Mouse (Mus musculus) thymus, postnatal 10 days (tissue): ENCODE results near the gene Scpep1.

Source experiments
- DNase-seq, 2 experiments: peaks; one replicate each; pipeline ENCODE4 v3.0.0; 2021; ENCODE audit warnings: low spot score in 2 of 2

Scpep1 gene

DNA sequence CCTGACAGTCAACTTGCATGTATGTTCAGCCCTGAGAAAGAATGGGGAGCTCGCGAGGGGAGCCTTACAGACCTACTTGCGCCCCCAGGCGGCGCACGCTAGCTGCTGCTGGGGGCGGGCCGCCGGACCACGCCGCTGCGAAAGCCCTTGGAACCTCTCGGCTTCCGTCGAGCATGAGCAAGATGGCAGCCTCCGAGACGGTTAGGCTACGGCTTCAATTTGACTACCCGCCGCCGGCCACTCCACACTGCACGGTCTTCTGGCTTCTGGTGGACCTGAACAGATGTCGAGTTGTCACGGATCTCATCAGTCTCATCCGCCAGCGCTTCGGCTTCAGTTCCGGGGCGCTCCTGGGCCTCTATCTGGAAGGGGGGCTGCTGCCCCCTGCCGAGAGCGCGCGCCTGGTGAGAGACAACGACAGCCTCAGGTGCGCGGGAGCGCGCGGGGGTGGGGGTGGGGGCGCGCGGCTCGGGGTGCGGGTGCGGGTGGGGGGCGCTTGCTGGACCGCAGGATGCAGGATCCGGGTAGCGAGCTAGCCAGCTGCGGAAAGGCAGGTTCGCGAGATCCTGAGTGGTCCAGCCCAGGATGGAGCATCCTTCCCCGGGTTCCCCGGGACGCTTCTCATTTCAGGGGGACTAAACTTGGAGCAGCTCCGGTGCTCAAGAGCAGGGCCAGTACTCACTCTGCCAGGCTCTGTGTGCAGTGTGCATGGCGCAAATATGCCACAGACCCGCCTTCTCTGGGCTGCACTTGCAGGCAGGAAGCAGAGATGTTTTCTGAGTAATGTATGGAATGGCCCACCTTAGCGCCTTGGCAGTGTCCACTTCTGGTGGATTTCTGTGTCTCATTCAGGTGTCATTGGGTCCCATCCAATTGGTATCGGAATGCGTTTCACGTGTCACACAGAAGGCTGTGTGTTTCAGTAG is 18.8 kb upstream of the Scpep1 start:
- peak; percentile 86 to 93 for DNase-seq

DNA sequence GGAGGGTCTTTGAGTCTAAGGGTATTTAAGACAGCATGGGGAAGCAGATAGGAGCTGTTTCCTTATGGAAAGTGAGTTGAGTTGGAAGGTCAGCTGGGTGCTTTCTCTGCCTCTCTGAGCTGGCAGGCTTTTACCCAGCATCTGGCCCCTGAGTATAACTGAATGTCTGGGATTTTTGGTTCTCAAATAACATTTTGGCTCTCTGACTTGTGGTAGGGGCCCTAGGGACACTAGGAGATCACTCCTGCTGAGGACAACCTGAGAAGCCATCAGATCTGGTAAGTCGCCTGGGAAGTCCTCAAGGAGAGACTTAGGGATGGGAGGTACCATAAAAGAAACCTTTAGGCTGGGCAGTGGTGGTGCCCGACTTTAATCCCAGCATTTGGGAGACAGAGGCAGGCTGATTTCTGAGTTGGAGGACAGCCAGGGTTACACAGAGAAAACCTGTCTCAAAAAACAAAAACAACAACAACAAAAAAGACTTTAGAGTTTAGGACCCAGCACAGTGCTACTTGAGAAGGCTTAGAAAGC is 15.0 kb upstream of the Scpep1 start, which contains the start of gene Coil:
TSS of gene Coil (plus strand) at position 51 of the 531 bp plus-strand sequence.
- DNase-seq, result peak in 1 of 2 experiments; percentile 18

DNA sequence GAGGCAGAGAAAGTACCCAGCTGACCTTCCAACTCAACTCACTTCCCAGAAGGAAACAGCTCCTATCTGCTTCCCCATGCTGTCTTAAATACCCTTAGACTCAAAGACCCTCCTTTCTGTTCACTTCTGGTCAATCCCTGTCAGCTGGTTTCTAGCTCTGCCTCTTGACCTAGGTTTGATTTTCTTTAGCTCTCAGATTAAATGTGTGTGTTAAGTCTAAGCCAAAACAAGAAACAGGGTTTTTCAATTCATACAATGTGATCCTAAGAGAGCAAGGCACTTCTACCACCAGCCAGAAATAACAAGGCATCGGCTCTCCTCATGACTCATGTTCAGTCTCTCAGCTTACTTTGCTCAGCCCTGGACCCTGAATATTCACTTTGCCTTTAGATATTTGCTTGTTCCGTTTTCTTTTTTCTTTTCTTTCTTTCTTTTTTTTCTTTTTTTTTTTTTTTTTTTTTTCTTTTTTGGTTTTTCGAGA is 11.7 kb upstream of the Scpep1 start, which contains the start of gene Elobl:
TSS of gene Elobl (minus strand) at position 51 of the 481 bp plus-strand sequence.
- no peak for DNase-seq

DNA sequence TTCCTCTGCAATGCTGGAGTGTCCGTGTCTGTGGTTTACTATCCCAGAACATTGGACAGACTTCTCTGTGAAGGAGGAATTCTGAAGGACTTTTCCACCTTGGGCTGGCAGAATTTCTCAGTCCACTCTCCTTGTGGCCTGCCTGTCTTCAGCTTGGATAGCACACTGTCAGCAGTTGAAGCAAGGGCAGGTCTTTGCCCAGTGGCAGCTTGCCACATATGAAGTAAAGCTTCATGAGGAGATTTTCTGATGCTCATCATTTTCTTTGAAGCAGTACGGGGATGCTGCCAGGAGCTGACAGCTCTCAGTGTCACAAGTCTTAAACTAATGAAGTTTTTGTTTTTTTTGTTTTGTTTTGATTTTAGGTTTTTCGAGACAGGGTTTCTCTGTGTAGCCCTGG is 3.6 kb upstream of the Scpep1 start:
- DNase-seq, result no peak

DNA sequence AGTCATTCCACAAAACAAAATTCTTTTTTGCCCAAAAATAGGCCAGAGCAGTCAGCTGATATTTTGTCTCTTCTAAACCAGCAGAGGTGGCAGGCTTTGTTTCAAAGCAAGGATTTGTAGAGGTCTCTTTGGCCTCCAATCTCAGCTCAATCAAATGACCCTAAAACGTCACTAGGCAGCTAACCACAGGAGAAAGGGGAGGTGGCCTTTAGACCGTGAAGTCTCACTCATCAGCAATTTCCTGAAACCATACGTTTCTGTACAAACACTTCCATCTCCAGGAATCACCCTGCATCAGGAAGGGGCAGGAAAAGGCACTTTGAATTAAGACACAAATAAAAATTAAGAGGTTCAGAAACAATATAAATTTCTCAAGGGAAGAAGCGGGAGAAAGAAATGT is 462 bp downstream of the Scpep1 start:
- no peak for DNase-seq

DNA sequence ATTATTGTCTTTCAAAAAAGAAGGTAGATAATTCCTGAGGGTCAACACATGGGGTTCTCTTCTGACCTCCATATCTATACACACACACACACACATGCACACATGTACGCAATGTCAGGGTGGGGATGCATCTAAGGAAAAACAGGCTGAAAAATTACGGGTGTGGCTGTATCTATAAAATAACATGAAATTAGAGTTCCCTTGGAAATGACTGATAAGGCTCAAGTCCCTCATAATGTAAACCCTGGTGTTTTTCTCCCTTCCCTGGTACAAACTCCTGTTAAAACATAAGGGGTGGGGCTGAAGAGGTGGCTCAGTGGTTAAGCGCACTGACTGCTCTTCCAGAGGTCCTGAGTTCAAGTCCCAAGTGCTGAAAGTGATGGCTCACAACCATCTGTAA is 1.7 kb downstream of the Scpep1 start:
- no peak for DNase-seq

DNA sequence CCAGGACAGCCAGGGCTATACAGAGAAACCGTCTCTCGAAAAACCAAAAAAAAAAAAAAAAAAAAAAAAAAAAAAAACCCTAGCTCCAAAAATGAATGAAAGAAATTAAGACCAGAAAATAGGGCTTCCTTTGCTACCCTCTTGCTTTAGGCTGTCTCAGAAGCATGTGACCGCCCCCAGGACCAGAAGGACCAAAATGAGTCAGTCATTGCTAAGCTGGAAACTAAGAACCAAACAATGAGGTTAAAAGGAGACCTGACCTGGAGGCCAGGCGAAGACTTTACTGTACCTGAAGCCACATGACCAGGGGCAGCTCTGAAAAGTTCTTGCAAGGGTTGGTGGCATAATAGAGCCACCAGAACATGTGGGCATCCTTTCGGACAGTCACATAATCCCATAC is 3.1 kb downstream of the Scpep1 start:
- no peak for DNase-seq

DNA sequence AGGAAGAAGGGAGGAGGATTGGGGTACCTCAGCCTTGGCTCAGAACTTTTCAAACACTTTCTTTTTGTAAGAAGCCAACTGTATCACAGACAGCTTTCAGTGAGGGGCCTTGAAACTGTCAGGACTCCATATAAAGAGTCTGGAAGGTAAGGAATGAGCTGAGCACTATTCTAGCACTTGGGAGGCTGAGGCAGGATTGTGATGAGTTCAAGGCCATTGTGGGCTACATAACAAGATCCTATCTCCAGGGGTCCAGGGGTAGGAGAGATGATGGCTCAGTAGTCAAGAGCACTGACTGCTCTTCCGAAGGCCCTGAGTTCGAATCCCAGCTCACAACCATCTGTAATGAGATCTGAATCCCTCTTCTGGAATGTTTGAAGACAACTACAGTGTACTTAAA is 3.7 kb downstream of the Scpep1 start:
- no peak for DNase-seq

DNA sequence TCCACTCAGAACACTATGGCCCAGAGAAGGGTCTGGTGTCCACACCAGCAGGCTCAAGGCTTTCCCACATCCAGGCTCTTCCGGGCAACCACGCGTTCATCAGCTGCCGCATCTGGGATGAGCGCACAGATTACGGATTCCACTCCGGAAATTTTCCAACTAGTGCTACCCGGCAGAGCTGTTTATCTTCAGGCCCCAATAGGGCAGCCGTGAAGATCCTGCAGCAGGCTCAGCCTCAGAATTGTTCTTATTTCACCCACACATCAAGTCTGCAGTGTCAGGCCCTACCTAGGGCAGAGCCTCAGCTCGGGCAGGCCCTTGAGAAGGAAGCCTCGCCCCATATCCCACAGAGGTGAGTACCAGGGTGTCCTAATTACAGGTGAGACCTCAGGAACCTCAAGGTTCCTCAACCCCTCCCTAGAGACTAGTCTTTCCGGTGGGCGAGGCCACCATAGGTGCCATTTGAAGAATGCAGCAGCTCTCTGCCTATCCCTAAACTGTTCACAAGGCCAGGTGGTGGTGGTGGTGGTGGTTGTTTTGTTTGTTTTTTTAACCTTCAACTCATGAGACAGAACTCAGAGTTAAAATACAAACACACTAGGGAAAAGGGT is 4.5 kb downstream of the Scpep1 start:
- DNase-seq, result no peak

DNA sequence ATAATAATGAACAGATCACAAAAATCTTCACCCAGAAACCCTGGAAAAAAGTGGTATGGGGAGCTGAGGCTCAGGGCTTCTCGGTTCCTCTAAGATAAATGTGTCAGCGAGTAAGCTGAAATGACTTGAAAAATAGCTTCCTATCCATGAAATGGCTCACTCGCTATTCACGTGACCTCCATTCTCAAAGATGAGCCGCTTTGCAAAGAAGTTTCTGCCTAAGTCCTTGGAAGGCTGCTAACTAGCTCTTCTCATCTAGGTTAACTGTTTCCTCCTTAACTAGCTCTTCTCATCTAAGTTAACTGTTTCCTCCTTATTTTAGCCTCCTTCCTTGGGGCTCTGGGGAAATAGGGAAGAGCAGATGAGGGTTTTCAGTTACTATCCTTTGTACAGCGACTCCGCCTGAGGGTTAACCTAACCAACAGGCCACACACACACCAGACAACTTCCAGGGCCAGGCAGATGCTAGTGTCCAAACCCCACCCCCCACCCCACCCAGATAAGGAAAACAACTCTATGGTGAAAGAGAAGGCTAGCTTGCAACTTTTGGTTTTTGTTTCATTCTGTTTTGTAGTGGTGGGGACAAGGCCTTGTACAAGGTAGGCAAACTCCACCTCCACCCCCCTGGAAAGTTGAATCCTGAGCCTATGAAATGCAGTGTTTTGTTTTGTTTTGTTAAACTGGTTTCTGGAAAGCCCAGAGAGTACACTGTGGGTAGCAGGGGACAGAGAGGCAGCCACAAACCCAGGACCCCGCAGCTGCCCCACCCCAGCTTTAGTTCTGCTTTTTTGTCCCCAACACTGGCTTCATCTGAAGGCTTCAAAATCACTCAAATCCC is 5.2 kb downstream of the Scpep1 start:
- DNase-seq, result no peak

DNA sequence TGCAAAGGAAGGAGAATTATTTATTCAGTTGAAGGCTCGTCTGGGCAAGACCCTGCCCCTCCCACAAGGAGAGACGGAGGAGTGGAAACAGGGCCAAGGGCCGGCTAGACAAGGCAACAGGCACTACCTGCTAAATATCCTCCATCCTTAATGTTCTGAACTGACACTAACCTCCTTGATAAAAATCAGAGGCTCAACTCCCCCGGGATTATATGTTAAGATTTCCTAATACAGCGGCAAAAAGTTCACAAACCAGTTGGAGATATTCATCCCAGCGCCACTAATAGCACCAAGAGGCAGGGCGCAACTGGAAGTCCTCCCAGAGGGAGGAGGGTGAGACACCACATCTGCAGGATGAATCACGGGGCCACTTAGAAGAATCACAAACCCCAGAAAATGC is 6.4 kb downstream of the Scpep1 start:
- DNase-seq, result no peak

DNA sequence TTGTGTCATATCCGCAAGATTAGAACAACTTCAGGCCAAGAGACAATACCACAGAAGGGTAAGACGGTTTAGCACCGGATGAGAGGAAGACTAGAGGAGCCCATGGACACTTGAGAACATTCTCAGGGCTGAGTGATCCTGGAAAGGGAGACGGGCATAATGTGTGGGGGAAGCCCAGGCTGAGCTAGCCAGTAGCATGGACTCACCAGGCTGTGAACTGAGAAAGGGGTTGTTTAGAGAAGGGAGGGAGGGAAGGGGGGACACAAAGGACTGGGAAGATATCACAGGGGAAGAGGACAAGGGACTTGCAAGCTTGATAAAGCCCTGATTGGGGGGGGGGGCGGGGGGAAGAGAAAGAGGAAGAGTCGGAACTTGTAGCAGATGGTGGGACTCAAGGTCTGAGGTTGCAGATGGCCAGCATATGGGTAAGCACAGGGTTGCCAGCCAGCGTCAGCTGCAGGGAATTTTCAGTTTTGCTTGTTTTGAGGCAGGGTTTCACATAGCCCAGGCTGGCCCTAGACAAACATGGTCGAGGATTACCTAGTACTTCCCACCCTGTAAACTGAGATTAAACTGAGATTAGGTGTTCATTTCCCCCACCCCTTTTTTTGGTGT is 9.2 kb downstream of the Scpep1 start:
- no peak for DNase-seq

DNA sequence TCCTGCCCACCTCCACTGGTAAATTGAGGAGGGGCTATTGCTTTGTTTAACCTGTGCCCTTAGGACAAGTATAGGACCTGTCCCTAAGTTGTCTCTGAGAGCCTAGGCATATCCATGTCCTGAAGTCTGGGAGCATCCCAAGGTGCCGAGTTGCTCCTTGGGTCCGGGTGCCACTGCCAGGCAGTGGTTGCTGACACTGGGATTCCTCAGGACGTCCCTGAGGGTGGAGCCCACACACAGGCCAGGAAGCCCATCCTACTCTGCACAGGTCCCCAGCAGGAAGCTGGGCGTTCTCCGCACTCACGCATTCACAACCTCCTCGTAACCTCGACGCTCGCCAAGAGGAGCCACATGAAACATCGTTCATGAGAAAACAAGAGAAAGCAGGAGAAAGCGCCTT is 13.8 kb downstream of the Scpep1 start:
- DNase-seq, result no peak

DNA sequence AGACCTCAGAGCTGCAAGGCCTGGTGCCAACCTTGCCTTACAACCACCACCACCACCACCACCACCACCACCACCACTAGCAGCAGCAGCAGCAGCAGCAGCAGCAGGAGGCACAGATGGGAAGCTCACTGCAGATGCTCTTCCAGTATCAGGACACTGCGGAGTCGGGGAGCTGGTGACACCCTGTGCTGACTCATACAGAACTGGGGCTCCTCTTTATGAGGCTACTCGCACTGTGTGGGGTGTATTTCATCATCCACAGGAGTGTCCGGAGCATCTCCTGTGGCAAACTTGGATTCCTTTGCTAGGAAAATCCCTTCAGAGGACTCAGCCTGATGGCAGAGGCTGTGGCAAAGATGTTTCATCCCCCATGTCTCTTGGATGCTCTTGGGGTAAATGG is 15.6 kb downstream of the Scpep1 start:
- no peak for DNase-seq

DNA sequence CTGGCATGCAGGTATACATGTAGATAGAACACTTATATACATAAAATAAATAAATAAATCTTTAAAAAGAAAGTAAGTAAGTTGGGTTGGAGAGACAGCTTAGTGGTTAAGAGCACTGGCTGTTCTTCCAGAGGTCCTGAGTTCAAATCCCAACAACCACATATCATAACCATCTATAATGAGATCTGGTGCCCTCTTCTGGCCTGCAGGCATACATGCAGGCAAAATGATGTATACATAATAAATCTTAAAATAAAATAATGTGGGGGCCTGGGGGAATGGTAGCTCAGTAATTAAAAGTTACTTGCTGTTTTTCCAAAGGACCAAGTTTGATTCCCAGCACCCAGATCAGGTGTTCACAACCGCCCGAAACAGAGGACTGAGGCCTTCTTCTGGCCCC is 16.5 kb downstream of the Scpep1 start:
- no peak for DNase-seq

DNA sequence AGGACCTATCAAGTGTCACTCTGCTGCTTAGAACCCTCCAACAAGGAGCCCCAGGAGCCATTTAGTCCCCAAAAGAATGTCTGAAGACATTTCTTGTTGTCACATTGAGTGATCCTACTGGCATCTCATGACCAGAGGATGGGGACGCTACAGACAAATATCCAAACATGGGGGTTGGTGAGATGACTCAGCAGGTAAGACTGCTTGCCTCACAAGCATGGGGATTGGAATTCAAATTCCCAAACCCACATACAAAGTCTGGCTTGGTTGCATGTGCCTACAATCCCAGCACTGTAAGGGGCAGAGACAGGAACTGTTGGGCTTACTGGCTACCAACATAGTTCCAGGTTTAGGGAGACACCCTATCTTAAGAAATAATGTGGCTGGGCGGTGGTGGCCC is 17.4 kb downstream of the Scpep1 start:
- DNase-seq, result no peak

DNA sequence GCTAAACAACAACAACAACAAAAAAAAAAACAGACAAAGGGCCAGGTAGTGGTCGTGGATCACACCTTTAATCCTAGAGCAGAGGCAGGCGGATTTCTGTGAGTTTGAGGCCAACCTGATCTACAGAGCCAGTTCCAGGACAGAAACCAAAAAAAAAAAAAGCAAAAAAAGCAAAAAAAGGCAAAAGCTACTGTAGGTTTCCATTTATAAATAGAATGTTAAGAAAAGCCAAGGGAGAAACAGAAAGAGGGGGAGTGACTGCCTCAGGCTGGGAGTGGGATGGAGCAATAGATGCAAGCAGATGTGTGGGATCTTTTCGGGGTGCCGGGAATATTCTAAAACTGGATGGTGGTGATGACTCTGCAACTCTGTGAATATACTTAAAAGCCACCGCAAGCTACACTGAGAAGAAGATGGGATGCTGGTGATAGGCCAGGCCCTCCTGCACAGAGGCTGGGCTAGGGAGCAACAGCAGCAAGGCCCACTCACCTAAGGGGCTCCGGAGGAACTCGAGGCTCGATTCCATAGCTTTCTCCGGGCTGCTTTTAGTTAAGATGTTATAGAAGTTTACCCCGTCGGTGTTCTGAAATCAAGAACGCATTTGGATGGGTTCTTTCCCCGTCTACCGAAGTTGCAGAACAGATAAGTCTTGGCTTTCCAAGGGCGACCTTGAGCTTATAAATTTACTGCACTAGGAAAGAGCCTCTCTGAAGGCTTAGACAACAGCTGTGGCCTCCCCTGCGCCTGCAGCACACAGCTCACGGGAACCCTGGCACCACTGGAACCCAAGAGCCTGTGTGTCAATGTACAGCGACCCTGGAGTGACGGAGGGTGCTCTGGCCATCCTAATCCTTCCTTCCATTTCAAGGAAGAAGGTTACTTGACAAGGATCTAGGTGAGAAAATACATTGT is 20.9 kb downstream of the Scpep1 start:
- no peak for DNase-seq

DNA sequence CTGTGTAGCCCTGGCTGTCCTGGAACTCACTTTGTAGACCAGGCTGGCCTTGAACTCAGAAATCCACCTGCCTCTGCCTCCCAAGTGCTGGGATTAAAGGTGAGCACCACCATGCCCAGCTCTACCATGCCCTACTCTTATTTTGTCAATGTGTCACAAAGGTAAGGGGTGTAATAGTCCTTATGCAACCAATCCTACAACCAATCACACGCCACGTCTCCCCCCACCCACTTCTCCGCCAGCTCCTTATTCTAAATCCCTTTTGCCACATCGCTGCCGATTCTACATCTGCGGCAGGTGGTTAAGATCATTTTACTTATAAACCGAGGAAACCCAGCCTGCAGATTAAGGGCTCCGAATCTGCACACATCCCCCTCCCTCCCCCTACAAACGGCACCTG is 22.2 kb downstream of the Scpep1 start:
- no peak for DNase-seq

DNA sequence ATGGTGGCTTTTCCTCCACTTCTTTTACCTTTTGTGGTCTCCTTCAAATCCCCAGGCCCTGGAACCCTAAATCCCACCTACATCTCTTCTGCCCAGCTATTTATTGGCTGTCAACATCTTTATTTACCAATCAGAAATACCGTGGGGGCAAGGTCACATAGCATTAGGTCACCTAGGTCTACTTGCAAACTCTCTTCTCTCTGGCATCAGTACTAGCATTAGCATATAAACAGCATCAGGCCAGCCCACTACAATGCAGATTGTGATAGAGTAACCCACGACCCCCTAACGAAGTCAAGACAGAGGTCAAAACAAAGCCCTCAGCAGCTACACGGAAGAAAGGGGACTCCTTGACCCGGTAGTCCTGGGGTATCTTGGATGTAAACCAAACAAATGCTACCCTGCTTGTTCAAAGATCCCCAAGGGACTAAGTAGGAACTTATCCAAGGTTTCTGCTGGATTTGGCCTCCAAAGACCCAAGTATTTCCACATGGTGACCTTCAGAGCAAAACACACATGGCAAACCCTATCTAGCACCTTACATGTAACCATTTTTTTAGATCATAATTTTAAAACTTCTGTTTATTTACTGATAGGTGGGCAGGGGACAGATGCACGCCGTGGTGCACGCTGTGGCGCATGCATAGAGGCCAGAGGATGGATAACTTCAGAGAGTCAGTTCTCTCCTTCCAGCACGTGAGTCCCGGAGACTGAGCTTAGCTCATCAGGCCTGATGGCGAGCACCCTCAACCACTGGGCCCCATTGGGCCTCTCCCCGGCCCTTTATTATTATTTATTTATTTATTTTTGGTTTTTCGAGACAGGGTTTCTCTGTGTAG is 23.4 kb downstream of the Scpep1 start:
- DNase-seq, result no peak
